Mouse (Mus musculus) adrenal gland, adult 2 months (tissue): Measurements from ENCODE around the gene Rasa1. TPM values are rescaled to one million over a fixed set of nuclear protein-coding genes. Genes with fewer than 3 reads are reported as not detected.

ENCODE experiments used
- DNase-seq: peaks from one replicate; pipeline ENCODE4 v3.0.0; 2021
- long read RNA-seq: library from polyadenylated mRNA; stranded (forward); transcript quantifications from one replicate; pipeline ENCODE4 v2.0.0, GENCODE M21; 2021
- polyA plus RNA-seq: library from polyadenylated mRNA; depleted of rRNA; stranded (reverse); fragments of >200 nt; gene quantifications from 2 replicates; pipeline ENCODE4 v1.2.3, GENCODE M21; 2012; rRNA removed
- total RNA-seq, 2 experiments: library from RNA; stranded (reverse); gene quantifications; 2 replicates each; pipeline ENCODE4 v1.2.3; 2021

Rasa1 gene
- total RNA-seq = 10 to 100 TPM; 36.7 to 46.2 TPM
- 4.1 and 4.5 TPM in 2 replicates for polyA plus RNA-seq
- long read RNA-seq, full-length matches to known transcripts = 9 of 14 reads
- long read RNA-seq, partial matches to known transcripts = 3 of 14 reads
- long read RNA-seq, other reads (novel, unspliced or antisense) = 2 of 14 reads

- DNase-seq = peak; percentile 98
These were observed at the start of gene Rasa1 for GRCm38 (mm10) chr13:85288843-85289713. Gene Rasa1 (minus strand): TSS chr13:85289130.

- no peak for DNase-seq
These were observed 22.6 kb upstream of the Rasa1 start for GRCm38 (mm10) chr13:85311547-85311946.

GRCm38 (mm10) chr13:85310968-85311367, 22.0 kb upstream of the Rasa1 start:
- DNase-seq = no peak

- no peak for DNase-seq
These were observed 21.6 kb upstream of the Rasa1 start for GRCm38 (mm10) chr13:85310483-85310882.

GRCm38 (mm10) chr13:85306039-85306438, 17.1 kb upstream of the Rasa1 start:
- no peak for DNase-seq

GRCm38 (mm10) chr13:85290651-85291050, 1.7 kb upstream of the Rasa1 start:
- DNase-seq = no peak

GRCm38 (mm10) chr13:85288574-85288842, 422 bp downstream of the Rasa1 start:
- peak; percentile 78 for DNase-seq

GRCm38 (mm10) chr13:85287876-85288573, 905 bp downstream of the Rasa1 start:
- no peak for DNase-seq

- DNase-seq = no peak
These were observed 6.3 kb downstream of the Rasa1 start for GRCm38 (mm10) chr13:85282626-85283025.

GRCm38 (mm10) chr13:85278951-85279350, 10.0 kb downstream of the Rasa1 start:
- DNase-seq = no peak

- no peak for DNase-seq
These were observed 14.4 kb downstream of the Rasa1 start for GRCm38 (mm10) chr13:85274572-85274971.

- no peak for DNase-seq
These were observed 15.1 kb downstream of the Rasa1 start for GRCm38 (mm10) chr13:85273788-85274187.

- DNase-seq = no peak
These were observed 50.2 kb downstream of the Rasa1 start for GRCm38 (mm10) chr13:85238760-85239159.

- DNase-seq = no peak
These were observed 70.3 kb downstream of the Rasa1 start for GRCm38 (mm10) chr13:85218656-85219055.

GRCm38 (mm10) chr13:85210353-85210752, 78.6 kb downstream of the Rasa1 start:
- DNase-seq = no peak

GRCm38 (mm10) chr13:85208656-85209055, 80.3 kb downstream of the Rasa1 start:
- peak; percentile 50 for DNase-seq

- no peak for DNase-seq
These were observed 81.4 kb downstream of the Rasa1 start for GRCm38 (mm10) chr13:85207493-85207892.

GRCm38 (mm10) chr13:85191253-85191652, 97.7 kb downstream of the Rasa1 start:
- no peak for DNase-seq

- no peak for DNase-seq
These were observed 99.2 kb downstream of the Rasa1 start for GRCm38 (mm10) chr13:85189644-85190121.

GRCm38 (mm10) chr13:85188903-85189643, 99.9 kb downstream of the Rasa1 start, which contains the start of gene Ccnh:
Gene Ccnh (plus strand): TSS chr13:85189408.
- peak; percentile 96 for DNase-seq
